Mouse (Mus musculus): ENCODE results near the gene Esd. TPM values are rescaled to one million over a fixed set of nuclear protein-coding genes. Genes with fewer than 3 reads are reported as not detected.

Gene Esd
- polyA plus RNA-seq (2015; fragmentation: Nextera tagmentation; extraction: Ambion mirVana) = 212 and 233 TPM in 2 replicates

DNA sequence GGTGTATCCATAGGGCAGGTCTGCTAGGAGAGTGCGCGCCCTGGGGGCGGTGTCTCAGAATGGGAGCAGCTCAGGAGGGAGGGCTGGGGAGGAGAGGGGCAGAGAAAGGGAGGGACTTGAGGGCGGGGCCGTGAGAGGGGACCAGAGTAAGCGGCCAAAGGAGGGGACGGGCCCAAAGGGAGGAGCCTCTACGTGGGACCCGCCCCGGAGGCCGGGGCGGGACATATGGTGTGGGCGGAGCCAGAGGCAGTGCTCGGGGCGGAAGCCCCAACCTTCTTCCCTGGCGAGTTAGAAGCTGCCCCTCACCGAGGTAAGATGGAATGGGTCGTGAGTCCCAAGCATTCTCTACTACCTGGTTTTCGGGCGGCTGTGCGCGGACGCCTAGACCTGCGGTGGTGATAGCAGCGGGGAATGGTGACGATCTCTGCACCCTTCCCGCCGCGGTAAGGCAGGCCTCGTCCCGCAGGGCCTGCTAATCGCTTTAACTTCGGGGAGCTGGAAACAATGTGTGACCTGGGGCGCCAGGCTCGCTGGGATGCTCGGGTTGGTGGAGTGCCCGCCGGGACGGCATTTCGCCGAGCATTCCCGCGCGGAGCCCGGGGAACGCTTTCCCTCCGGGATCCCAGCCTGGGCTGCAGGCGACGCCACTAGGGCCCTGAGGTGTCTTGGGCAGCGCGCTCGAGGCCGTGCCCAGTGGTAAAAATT is at the start of gene Esd:
TSS of gene Esd (plus strand) at position 219 of the 705 bp plus-strand sequence.

Other genes with a start within 250 kb of the Esd start
- 4.6 and 4.9 TPM in 2 replicates for gene Htr2a, start 91.5 kb upstream of the Esd start, polyA plus RNA-seq (2015; fragmentation: Nextera tagmentation; extraction: Ambion mirVana)
- gene Lrch1, start 215.6 kb downstream of the Esd start, polyA plus RNA-seq (2015; fragmentation: Nextera tagmentation; extraction: Ambion mirVana) = 15.0 and 18.4 TPM in 2 replicates

Measured in neural tube, postnatal 0 days (tissue).